Mouse (Mus musculus): ENCODE measurements around the gene Mtus2. TPM values are rescaled to one million over a fixed set of nuclear protein-coding genes. Genes with fewer than 3 reads are reported as not detected.
"Not testable (repeated sequence)": the region's sequence is repeated elsewhere in the genome, so short reads cannot be mapped to it uniquely, and the experiment has no call there.

The Mtus2 gene
- polyA plus RNA-seq, 1 experiment: 2.3 TPM

GRCm38 (mm10) chr5:148153403-148153713 lies 196.2 kb downstream of the Mtus2 start:
- H3K4me1 ChIP-seq (ENCODE audit: control insufficient read depth, insufficient read depth, insufficient read length): no peaks in the 10 kb centered on the region
- no peaks in the 10 kb centered on the region for H3K36me3 ChIP-seq (ENCODE audit: control insufficient read depth, insufficient read depth, low read length)
- DNase-seq (ENCODE audit: low read depth in 1 of 2, low spot score in 2 of 2): no peak
- TF ChIP-seq CTCF (IDR thresholded peaks at IDR 0.05; ENCODE audit: extremely low read depth, insufficient read depth, insufficient read length, insufficient replicate concordance) (no peak), POLR2A (IDR thresholded peaks at IDR 0.05; ENCODE audit: low read depth, low read length) (no peak)
- no peaks in the 10 kb centered on the region for H3K27me3 ChIP-seq (ENCODE audit: control insufficient read depth, insufficient read depth, low read length)
- H3K27ac ChIP-seq (ENCODE audit: insufficient read depth, low read length): no peak overlapping the region
- no peak overlapping the region for H3K4me3 ChIP-seq (ENCODE audit: extremely low read depth, insufficient read depth, insufficient read length)
- WGBS: 92% methylated on average over 9 of the region's 9 CpGs

- TF ChIP-seq POLR2A (IDR thresholded peaks at IDR 0.05; ENCODE audit: low read depth, low read length) (no peak), CTCF (IDR thresholded peaks at IDR 0.05; ENCODE audit: extremely low read depth, insufficient read depth, insufficient read length, insufficient replicate concordance) (no peak)
- Histone ChIP-seq H3K36me3 (ENCODE audit: control insufficient read depth, insufficient read depth, low read length) (no peaks in the 10 kb centered on the region), H3K27ac (ENCODE audit: insufficient read depth, low read length) (no peak overlapping the region), H3K4me3 (ENCODE audit: extremely low read depth, insufficient read depth, insufficient read length) (no peak overlapping the region), H3K27me3 (ENCODE audit: control insufficient read depth, insufficient read depth, low read length) (no peaks in the 10 kb centered on the region), H3K4me1 (ENCODE audit: control insufficient read depth, insufficient read depth, insufficient read length) (no peaks in the 10 kb centered on the region)
- no peak for DNase-seq (ENCODE audit: low read depth in 1 of 2, low spot score in 2 of 2)
- WGBS: 82% methylated on average over 3 of the region's 3 CpGs
These were observed 197.6 kb downstream of the Mtus2 start for GRCm38 (mm10) chr5:148154727-148155126.

GRCm38 (mm10) chr5:148159328-148159727 lies 202.2 kb downstream of the Mtus2 start:
- TF ChIP-seq CTCF (IDR thresholded peaks at IDR 0.05; ENCODE audit: extremely low read depth, insufficient read depth, insufficient read length, insufficient replicate concordance) (no peak), POLR2A (IDR thresholded peaks at IDR 0.05; ENCODE audit: low read depth, low read length) (no peak)
- 79% methylated on average over 8 of the region's 8 CpGs for WGBS
- no peak overlapping the region for H3K4me3 ChIP-seq (ENCODE audit: extremely low read depth, insufficient read depth, insufficient read length)
- no peaks in the 10 kb centered on the region for H3K27me3 ChIP-seq (ENCODE audit: control insufficient read depth, insufficient read depth, low read length)
- no peaks in the 10 kb centered on the region for H3K36me3 ChIP-seq (ENCODE audit: control insufficient read depth, insufficient read depth, low read length)
- no peak for DNase-seq (ENCODE audit: low read depth in 1 of 2, low spot score in 2 of 2)
- no peak overlapping the region for H3K27ac ChIP-seq (ENCODE audit: insufficient read depth, low read length)
- no peaks in the 10 kb centered on the region for H3K4me1 ChIP-seq (ENCODE audit: control insufficient read depth, insufficient read depth, insufficient read length)

DNA sequence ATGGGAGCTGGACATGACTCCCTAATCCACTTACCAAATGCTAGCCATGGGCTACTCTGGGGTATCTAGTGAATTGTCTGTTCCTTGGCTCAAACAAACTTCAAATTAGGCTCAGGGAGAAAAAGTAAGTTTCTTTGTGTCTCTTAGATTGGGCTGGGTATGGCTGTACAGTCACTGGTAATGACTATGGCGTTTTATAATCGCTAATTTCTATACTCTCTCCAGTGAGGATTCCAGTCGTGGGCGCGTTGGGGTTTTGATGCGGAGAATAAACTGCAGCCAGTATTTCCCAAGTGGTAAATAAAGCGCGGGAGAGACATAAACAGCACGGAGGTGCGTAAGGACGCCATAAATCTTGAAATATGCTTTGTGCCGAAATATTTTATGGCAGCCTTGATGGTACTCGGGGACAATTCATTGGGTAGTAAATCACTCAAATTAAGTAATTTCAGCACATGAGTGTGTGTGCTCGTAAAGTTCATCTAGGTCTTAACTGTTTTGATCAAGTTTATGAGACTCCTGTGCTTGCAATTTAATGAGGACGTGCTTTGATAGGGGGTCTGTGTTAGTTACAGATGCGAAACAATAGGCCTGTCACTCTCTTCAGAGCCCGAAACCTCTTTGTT lies 203.5 kb downstream of the Mtus2 start:
- Histone ChIP-seq H3K27me3 (ENCODE audit: control insufficient read depth, insufficient read depth, low read length) (no peaks in the 10 kb centered on the region), H3K4me1 (ENCODE audit: control insufficient read depth, insufficient read depth, insufficient read length) (no peaks in the 10 kb centered on the region)
- 91% methylated on average over 17 of the region's 17 CpGs for WGBS

GRCm38 (mm10) chr5:148165111-148165510 lies 208.0 kb downstream of the Mtus2 start:
- no peaks in the 10 kb centered on the region for H3K27me3 ChIP-seq (ENCODE audit: control insufficient read depth, insufficient read depth, low read length)
- H3K27ac ChIP-seq (ENCODE audit: insufficient read depth, low read length): no peak overlapping the region
- H3K36me3 ChIP-seq (ENCODE audit: control insufficient read depth, insufficient read depth, low read length): no peaks in the 10 kb centered on the region
- no peak overlapping the region for H3K4me3 ChIP-seq (ENCODE audit: extremely low read depth, insufficient read depth, insufficient read length)
- DNase-seq (ENCODE audit: low read depth in 1 of 2, low spot score in 2 of 2): no peak
- H3K4me1 ChIP-seq (ENCODE audit: control insufficient read depth, insufficient read depth, insufficient read length): no peaks in the 10 kb centered on the region
- 77% methylated on average over 1 of the region's 1 CpGs for WGBS
- TF ChIP-seq CTCF (IDR thresholded peaks at IDR 0.05; ENCODE audit: extremely low read depth, insufficient read depth, insufficient read length, insufficient replicate concordance) (no peak), POLR2A (IDR thresholded peaks at IDR 0.05; ENCODE audit: low read depth, low read length) (no peak)

More for the DNA sequence above, 203.5 kb downstream of the Mtus2 start:
- no peak for DNase-seq (ENCODE audit: low read depth in 1 of 2, low spot score in 2 of 2)
- TF ChIP-seq CTCF (IDR thresholded peaks at IDR 0.05; ENCODE audit: extremely low read depth, insufficient read depth, insufficient read length, insufficient replicate concordance): no peak
- TF ChIP-seq POLR2A (IDR thresholded peaks at IDR 0.05; ENCODE audit: low read depth, low read length): no peak
- Histone ChIP-seq H3K27ac (ENCODE audit: insufficient read depth, low read length) (no peak overlapping the region), H3K36me3 (ENCODE audit: control insufficient read depth, insufficient read depth, low read length) (no peaks in the 10 kb centered on the region), H3K4me3 (ENCODE audit: extremely low read depth, insufficient read depth, insufficient read length) (no peak overlapping the region)

DNA sequence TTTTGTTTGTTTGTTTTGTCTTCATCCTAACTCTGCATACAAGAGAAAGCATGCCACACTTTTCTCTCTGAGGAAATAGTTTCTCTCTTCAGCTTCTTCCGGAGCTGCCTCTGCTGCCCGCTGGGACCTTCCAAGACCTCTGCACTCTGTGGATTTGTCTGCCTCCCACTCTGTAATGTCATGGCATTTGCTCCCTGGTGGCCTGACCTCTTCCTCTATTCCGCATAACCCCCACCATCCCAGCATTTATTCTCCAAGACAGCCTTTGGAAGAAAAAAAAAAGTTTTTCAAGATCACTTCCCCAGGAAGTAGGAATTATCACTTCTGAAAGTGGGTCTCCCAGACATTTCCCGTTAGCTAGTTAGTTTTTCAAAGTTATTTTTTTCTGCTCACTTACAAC lies 218.0 kb downstream of the Mtus2 start:
- Histone ChIP-seq H3K4me1 (ENCODE audit: control insufficient read depth, insufficient read depth, insufficient read length) (no peaks in the 10 kb centered on the region), H3K27ac (ENCODE audit: insufficient read depth, low read length) (no peak overlapping the region), H3K4me3 (ENCODE audit: extremely low read depth, insufficient read depth, insufficient read length) (no peak overlapping the region), H3K27me3 (ENCODE audit: control insufficient read depth, insufficient read depth, low read length) (no peaks in the 10 kb centered on the region), H3K36me3 (ENCODE audit: control insufficient read depth, insufficient read depth, low read length) (no peaks in the 10 kb centered on the region)
- DNase-seq (ENCODE audit: low read depth in 1 of 2, low spot score in 2 of 2): no peak
- TF ChIP-seq CTCF (IDR thresholded peaks at IDR 0.05; ENCODE audit: extremely low read depth, insufficient read depth, insufficient read length, insufficient replicate concordance) (no peak), POLR2A (IDR thresholded peaks at IDR 0.05; ENCODE audit: low read depth, low read length) (no peak)
- WGBS: 65% methylated on average over 4 of the region's 4 CpGs

DNA sequence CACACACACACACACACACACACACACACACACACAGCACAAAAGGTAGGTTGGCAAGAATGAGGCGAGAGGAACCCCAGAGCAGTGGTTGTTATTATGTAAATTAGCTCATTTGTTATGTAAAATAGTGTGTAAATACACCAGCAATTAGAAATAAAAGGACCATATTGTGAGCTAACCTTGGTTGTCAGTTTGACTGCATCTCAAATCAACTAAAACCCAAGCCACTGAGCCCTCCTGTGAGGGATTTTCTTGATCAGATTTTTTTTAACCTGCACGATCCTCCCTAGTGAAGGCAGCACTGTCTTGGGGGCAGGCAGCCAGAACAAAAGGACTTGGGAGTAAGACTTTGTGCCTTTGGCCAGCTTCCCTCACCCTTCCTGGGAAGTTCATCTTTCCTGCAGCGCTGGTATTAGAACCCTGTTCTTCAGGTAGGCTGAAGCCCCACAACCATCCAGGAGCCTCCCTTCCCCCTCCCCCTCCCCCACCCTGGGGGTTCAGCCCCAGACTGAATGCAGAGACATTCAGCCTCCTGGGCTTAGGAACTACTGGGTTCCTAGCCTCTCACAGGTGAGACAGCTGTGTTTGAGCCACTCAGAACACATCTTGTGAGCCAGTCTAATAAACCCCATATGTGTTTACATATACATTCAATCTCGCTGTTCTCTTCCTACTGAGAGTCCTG lies 218.8 kb downstream of the Mtus2 start:
- H3K4me1 ChIP-seq (ENCODE audit: control insufficient read depth, insufficient read depth, insufficient read length): no peaks in the 10 kb centered on the region
- no peak overlapping the region for H3K27ac ChIP-seq (ENCODE audit: insufficient read depth, low read length)
- no peaks in the 10 kb centered on the region for H3K27me3 ChIP-seq (ENCODE audit: control insufficient read depth, insufficient read depth, low read length)
- H3K36me3 ChIP-seq (ENCODE audit: control insufficient read depth, insufficient read depth, low read length): no peaks in the 10 kb centered on the region
- H3K4me3 ChIP-seq (ENCODE audit: extremely low read depth, insufficient read depth, insufficient read length): no peak overlapping the region
- no peak for DNase-seq (ENCODE audit: low read depth in 1 of 2, low spot score in 2 of 2)
- no peak for TF ChIP-seq CTCF (IDR thresholded peaks at IDR 0.05; ENCODE audit: extremely low read depth, insufficient read depth, insufficient read length, insufficient replicate concordance)
- TF ChIP-seq POLR2A (IDR thresholded peaks at IDR 0.05; ENCODE audit: low read depth, low read length): no peak
- 80% methylated on average over 4 of the region's 4 CpGs for WGBS

DNA sequence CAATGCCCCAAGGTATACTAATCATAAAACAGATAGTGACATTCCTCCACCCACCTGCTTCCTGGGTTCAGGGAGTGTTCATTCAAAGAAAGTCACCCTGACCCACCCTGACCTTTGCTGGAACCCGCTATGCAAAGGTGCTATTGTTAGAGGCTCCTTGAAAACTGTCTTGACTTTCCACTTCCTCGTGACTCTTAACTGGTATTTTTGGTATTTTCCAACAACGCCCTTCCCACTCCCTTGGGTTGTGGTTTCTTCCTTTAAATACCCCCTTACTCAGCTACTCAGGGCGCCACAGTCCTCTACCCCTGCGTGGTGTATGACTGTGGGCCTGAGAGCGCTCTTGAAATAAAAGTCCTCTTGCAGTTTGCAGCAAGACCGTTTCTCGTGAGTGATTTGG lies 219.4 kb downstream of the Mtus2 start:
- not testable (repeated sequence) for H3K36me3 ChIP-seq (ENCODE audit: control insufficient read depth, insufficient read depth, low read length); H3K27me3 ChIP-seq (ENCODE audit: control insufficient read depth, insufficient read depth, low read length); H3K4me1 ChIP-seq (ENCODE audit: control insufficient read depth, insufficient read depth, insufficient read length); H3K4me3 ChIP-seq (ENCODE audit: extremely low read depth, insufficient read depth, insufficient read length); DNase-seq (ENCODE audit: low read depth in 1 of 2, low spot score in 2 of 2); H3K27ac ChIP-seq (ENCODE audit: insufficient read depth, low read length)
- 86% methylated on average over 8 of the region's 8 CpGs for WGBS
